Mouse (Mus musculus): ENCODE data around the gene S100a10. TPM values are rescaled to one million over a fixed set of nuclear protein-coding genes. Genes with fewer than 3 reads are reported as not detected.
"Not testable (repeated sequence)": the region's sequence is repeated elsewhere in the genome, so short reads cannot be mapped to it uniquely, and the experiment has no call there.

Gene S100a10
- polyA plus RNA-seq, 1 experiment from 2014 or later, result 887 TPM

DNA sequence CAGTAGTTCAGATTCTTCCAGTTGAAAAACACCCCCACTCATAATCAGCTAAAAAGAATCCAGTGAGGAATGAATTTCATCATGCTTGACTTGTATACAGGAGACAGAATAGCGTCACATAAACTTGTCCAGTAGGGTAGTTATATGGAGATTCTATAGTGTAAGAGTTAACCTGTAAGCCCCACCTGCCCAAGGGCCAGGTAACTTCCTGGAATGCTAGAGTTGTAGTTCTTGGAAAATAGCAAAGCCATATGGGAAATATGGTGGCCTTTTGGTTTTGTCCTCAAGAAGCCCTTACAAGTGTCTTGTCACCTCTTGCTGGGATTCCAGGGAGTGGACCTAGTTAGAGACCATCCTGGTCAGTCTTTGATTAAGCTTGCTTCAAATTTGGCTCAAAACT lies 41.8 kb downstream of the S100a10 start:
- no peaks in the 10 kb centered on the region for H3K36me3 ChIP-seq (ENCODE audit: control insufficient read depth, insufficient read depth)
- 0 out of 2 replicates have a peak overlapping the region, but pooled peaks have one; percentile 21 for H3K4me2 ChIP-seq (replicated peaks; ENCODE audit: low read depth)
- H3K27me3 ChIP-seq (replicated peaks; ENCODE audit: control insufficient read depth, insufficient read depth, low read length), result no peaks in the 10 kb centered on the region
- H3K4me3 ChIP-seq (ENCODE audit: low read depth, low read length), result no peak overlapping the region
- TF ChIP-seq CTCF (IDR thresholded peaks at IDR 0.05; ENCODE audit: low read depth), result no peak
- H3K9me3 ChIP-seq (ENCODE audit: control insufficient read depth), result no peaks in the 10 kb centered on the region
- 0 out of 2 replicates have a peak overlapping the region, but pooled peaks have one; percentile 11 for H3K9ac ChIP-seq (ENCODE audit: low read depth, low read length)
- H3K27ac ChIP-seq (ENCODE audit: low read depth, low read length), result peak overlapping the region; percentile 89
- peak; percentile 63 for ATAC-seq
- WGBS, result 25% methylated on average over 1 of the region's 1 CpGs
- peaks cover 3% of the 10 kb centered on the region; the same call in 1 of the 2 replicates for H3K4me1 ChIP-seq (replicated peaks; ENCODE audit: control insufficient read depth, insufficient read depth, low read length)

DNA sequence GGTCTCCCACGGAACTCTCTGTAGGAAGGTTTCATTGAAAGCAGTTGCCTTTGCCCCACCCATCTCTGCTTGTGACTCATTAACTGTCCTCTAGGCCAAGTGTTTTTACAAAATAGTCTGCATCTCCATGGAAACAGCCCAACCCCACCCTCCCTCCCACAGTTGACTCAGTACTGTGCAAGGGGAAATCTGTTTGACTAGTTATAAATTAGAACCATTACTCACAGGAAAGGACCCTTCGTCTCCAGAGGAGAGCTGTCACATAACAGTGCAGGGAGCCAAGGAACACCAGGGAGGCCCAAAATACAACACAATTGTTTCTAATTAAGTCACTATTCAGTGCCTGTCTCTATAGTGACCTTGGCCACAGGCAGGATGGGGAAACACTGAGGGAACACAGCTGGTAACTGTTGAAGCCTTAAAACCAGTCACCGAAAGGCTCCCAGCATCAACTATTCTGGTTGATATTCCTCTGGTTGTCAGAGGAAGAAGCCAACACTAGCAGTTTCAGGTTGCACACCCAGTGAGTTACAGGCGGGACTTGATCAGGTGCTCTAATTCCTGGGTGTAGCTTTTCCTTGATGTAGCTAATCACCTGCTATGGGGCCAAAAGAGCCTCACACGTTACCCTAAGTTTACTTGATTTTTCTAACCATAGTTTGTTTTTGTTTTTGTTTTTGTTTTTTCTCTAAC lies 42.5 kb downstream of the S100a10 start:
- ATAC-seq, result peak; percentile 93
- Histone ChIP-seq H3K9me3 (ENCODE audit: control insufficient read depth) (no peaks in the 10 kb centered on the region), H3K9ac (ENCODE audit: low read depth, low read length) (peak overlapping the region; percentile 26; the same call in 1 of the 2 replicates), H3K4me2 (replicated peaks; ENCODE audit: low read depth) (peak overlapping the region; percentile 21), H3K27me3 (replicated peaks; ENCODE audit: control insufficient read depth, insufficient read depth, low read length) (no peaks in the 10 kb centered on the region), H3K4me1 (replicated peaks; ENCODE audit: control insufficient read depth, insufficient read depth, low read length) (peaks cover 3% of the 10 kb centered on the region; the same call in 1 of the 2 replicates), H3K4me3 (ENCODE audit: low read depth, low read length) (no peak overlapping the region), H3K36me3 (ENCODE audit: control insufficient read depth, insufficient read depth) (no peaks in the 10 kb centered on the region), H3K27ac (ENCODE audit: low read depth, low read length) (peak overlapping the region; percentile 93)
- TF ChIP-seq CTCF (IDR thresholded peaks at IDR 0.05; ENCODE audit: low read depth), result no peak
- 11% methylated on average over 5 of the region's 5 CpGs for WGBS

DNA sequence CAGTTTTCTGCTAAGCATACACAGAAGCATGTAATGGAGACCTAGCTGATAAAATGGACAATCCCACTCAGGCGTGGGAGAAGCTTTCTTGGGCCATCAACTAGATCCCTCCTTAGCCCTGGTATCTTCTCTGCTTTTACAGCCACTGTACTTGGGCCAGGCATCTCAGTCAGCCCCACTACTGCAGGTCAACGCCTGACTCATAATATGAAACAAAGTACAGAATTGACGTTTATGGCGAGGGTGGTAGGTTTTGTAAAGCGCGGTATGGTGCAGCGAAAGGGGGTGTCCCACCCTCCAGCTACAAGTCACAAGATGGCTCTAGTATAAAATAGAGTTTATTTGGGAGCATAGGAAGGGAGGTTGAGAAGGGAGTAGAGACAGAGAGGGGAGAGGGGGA lies 43.1 kb downstream of the S100a10 start:
- WGBS, result 49% methylated on average over 7 of the region's 7 CpGs
- H3K9me3 ChIP-seq (ENCODE audit: control insufficient read depth), result no peaks in the 10 kb centered on the region
- no peaks in the 10 kb centered on the region for H3K27me3 ChIP-seq (replicated peaks; ENCODE audit: control insufficient read depth, insufficient read depth, low read length)

DNA sequence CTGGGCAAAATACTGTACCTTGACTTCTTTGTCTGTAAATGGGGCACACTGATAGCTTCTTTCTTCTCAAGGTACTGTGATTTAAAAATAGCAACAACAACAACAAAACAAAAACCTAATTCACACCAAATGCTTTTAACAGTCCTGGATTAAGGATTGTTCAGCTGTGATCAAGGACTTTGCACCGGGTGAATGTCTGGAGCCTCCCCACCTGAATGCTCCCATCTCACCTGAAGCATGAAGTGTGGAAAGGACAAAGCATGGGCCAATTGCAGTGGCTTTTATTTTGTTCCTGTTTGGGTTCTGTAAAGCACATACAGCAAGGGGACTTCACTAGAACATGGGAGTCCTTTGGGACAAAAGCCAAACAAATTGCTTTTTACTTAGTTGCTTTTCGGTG lies 45.3 kb downstream of the S100a10 start:
- no peak overlapping the region for H3K4me2 ChIP-seq (replicated peaks; ENCODE audit: low read depth)
- TF ChIP-seq CTCF (IDR thresholded peaks at IDR 0.05; ENCODE audit: low read depth), result no peak
- H3K9me3 ChIP-seq (ENCODE audit: control insufficient read depth), result no peaks in the 10 kb centered on the region
- no peaks in the 10 kb centered on the region for H3K36me3 ChIP-seq (ENCODE audit: control insufficient read depth, insufficient read depth)
- no peak overlapping the region for H3K4me3 ChIP-seq (ENCODE audit: low read depth, low read length)
- ATAC-seq, result no peak
- WGBS, result 96% methylated on average over 2 of the region's 2 CpGs
- peaks cover 4% of the 10 kb centered on the region; the same call in 1 of the 2 replicates for H3K4me1 ChIP-seq (replicated peaks; ENCODE audit: control insufficient read depth, insufficient read depth, low read length)
- no peak overlapping the region for H3K9ac ChIP-seq (ENCODE audit: low read depth, low read length)
- no peaks in the 10 kb centered on the region for H3K27me3 ChIP-seq (replicated peaks; ENCODE audit: control insufficient read depth, insufficient read depth, low read length)
- H3K27ac ChIP-seq (ENCODE audit: low read depth, low read length), result no peak overlapping the region

More for the DNA sequence above, 43.1 kb downstream of the S100a10 start:
- peak; percentile 56 for ATAC-seq
- peaks cover 3% of the 10 kb centered on the region; the same call in 1 of the 2 replicates for H3K4me1 ChIP-seq (replicated peaks; ENCODE audit: control insufficient read depth, insufficient read depth, low read length)
- 0 out of 2 replicates have a peak overlapping the region, but pooled peaks have one; percentile 26 for H3K9ac ChIP-seq (ENCODE audit: low read depth, low read length)
- H3K36me3 ChIP-seq (ENCODE audit: control insufficient read depth, insufficient read depth), result no peaks in the 10 kb centered on the region
- no peak overlapping the region for H3K4me3 ChIP-seq (ENCODE audit: low read depth, low read length)
- H3K27ac ChIP-seq (ENCODE audit: low read depth, low read length), result peak overlapping the region; percentile 93
- no peak for TF ChIP-seq CTCF (IDR thresholded peaks at IDR 0.05; ENCODE audit: low read depth)
- no peak overlapping the region for H3K4me2 ChIP-seq (replicated peaks; ENCODE audit: low read depth)

DNA sequence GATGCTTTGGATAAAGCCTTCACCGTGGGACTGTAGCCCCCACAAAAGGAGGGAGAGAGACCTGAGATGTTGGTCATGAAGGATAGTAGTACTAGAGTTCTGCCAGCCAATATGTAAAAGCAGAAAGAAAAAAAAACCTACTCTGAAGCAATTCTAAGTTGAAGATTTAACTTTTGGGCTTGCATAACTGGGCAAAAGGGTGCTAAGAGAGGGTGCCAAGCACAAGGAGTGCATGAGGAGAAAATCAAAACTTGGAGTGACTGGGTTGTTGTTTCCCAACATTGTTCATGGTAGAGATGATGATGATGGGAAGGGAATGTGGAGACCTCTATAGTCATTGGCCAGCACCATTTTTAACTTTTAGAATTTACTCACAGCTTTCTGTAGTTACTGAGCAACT lies 47.0 kb downstream of the S100a10 start:
- Histone ChIP-seq H3K9me3 (ENCODE audit: control insufficient read depth) (no peaks in the 10 kb centered on the region), H3K9ac (ENCODE audit: low read depth, low read length) (no peak overlapping the region), H3K27me3 (replicated peaks; ENCODE audit: control insufficient read depth, insufficient read depth, low read length) (no peaks in the 10 kb centered on the region), H3K4me1 (replicated peaks; ENCODE audit: control insufficient read depth, insufficient read depth, low read length) (peaks cover 7% of the 10 kb centered on the region; the same call in 1 of the 2 replicates), H3K4me2 (replicated peaks; ENCODE audit: low read depth) (no peak overlapping the region), H3K36me3 (ENCODE audit: control insufficient read depth, insufficient read depth) (no peaks in the 10 kb centered on the region), H3K4me3 (ENCODE audit: low read depth, low read length) (no peak overlapping the region), H3K27ac (ENCODE audit: low read depth, low read length) (no peak overlapping the region)
- WGBS, result 79% methylated on average over 1 of the region's 1 CpGs
- ATAC-seq, result no peak
- no peak for TF ChIP-seq CTCF (IDR thresholded peaks at IDR 0.05; ENCODE audit: low read depth)

DNA sequence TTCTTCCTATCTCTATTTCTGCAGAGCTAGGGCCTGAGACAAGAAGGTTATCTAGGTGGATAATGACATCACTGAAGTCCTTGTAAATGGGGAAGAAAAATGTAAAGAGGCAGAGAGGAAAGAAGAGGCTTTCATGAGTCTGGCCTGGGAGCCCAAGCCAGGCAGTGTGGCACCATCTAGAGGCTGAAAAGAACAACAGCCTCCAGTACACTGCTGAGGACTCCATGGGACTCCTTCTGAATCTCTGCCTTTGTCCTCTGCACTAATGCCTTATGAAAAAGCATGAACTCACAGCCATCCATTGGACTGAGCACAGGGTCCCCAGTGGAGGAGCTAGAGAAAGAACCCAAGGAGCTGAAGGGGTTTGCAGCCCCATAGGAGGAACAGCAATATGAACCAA lies 54.1 kb downstream of the S100a10 start:
- H3K9me3 ChIP-seq (ENCODE audit: control insufficient read depth); H3K9ac ChIP-seq (ENCODE audit: low read depth, low read length); ATAC-seq; H3K4me1 ChIP-seq (replicated peaks; ENCODE audit: control insufficient read depth, insufficient read depth, low read length); H3K4me2 ChIP-seq (replicated peaks; ENCODE audit: low read depth); H3K27ac ChIP-seq (ENCODE audit: low read depth, low read length); H3K27me3 ChIP-seq (replicated peaks; ENCODE audit: control insufficient read depth, insufficient read depth, low read length); H3K36me3 ChIP-seq (ENCODE audit: control insufficient read depth, insufficient read depth); H3K4me3 ChIP-seq (ENCODE audit: low read depth, low read length): not testable (repeated sequence)
- peak; percentile 82 for TF ChIP-seq CTCF (IDR thresholded peaks at IDR 0.05; ENCODE audit: low read depth)

Other genes starting within 250 kb of the S100a10 start
- not detected in 2 replicates for gene Hrnr, start 235.3 kb upstream of the S100a10 start, polyA plus RNA-seq (2015; fragmentation: Nextera tagmentation; extraction: Ambion mirVana)
- not detected in 2 replicates for gene Rptn, start 161.4 kb upstream of the S100a10 start, polyA plus RNA-seq (2015; fragmentation: Nextera tagmentation; extraction: Ambion mirVana)
- 2.5 and 3.7 TPM in 2 replicates for gene Tchh, start 112.8 kb upstream of the S100a10 start, polyA plus RNA-seq (2015; fragmentation: Nextera tagmentation; extraction: Ambion mirVana)
- 0.12 and 0.27 TPM in 2 replicates for gene Tchhl1, start 86.3 kb upstream of the S100a10 start, polyA plus RNA-seq (2015; fragmentation: Nextera tagmentation; extraction: Ambion mirVana)
- 965 and 1,093 TPM in 2 replicates for gene S100a11, start 34.6 kb upstream of the S100a10 start, polyA plus RNA-seq (2015; fragmentation: Nextera tagmentation; extraction: Ambion mirVana)
- gene Tdpoz2, start 97.6 kb downstream of the S100a10 start, polyA plus RNA-seq (2015; fragmentation: Nextera tagmentation; extraction: Ambion mirVana), result not detected in 2 replicates
- not detected in 2 replicates for gene Tdpoz1, start 121.2 kb downstream of the S100a10 start, polyA plus RNA-seq (2015; fragmentation: Nextera tagmentation; extraction: Ambion mirVana)
- not detected in 2 replicates for gene Gm37596, start 138.0 kb downstream of the S100a10 start, polyA plus RNA-seq (2015; fragmentation: Nextera tagmentation; extraction: Ambion mirVana)
- gene Gm5773, start 217.9 kb downstream of the S100a10 start, polyA plus RNA-seq (2015; fragmentation: Nextera tagmentation; extraction: Ambion mirVana), result not detected in 2 replicates
- not detected in 2 replicates for gene Tdpoz4, start 241.3 kb downstream of the S100a10 start, polyA plus RNA-seq (2015; fragmentation: Nextera tagmentation; extraction: Ambion mirVana)